Mouse (Mus musculus) layer of hippocampus, adult 9-10 months (tissue): ENCODE data around the gene Ankrd66.

Experiments used
- DNase-seq: peaks from one replicate; pipeline ENCODE4 v3.0.0; 2022; ENCODE audit warnings: low spot score

The Ankrd66 gene

DNA sequence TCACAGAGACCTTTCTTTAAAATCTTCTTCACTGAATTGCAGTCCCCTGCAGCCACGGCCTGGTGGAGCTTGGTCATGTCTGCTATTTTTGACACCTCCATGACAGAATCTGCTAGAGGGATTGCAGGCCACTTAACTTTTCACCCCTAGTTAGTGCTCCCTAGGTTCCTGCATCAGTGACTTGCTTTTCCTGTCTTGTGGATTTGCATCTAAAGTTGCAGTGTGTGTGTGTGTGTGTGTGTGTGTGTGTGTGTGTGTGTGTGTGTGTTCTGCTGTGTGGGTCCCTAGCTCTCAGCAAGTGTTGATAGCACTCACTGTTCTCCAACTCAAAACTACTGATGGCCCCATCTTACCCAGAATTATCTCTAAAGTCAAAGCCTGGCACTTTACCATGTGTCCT, at the start of gene Ankrd66:
Gene Ankrd66 (minus strand): TSS at position 101 of the 400 bp plus-strand sequence.
- no peak for DNase-seq

GRCm38 (mm10) chr17:43592296-43593291, 49.2 kb upstream of the Ankrd66 start:
- DNase-seq: no peak

DNA sequence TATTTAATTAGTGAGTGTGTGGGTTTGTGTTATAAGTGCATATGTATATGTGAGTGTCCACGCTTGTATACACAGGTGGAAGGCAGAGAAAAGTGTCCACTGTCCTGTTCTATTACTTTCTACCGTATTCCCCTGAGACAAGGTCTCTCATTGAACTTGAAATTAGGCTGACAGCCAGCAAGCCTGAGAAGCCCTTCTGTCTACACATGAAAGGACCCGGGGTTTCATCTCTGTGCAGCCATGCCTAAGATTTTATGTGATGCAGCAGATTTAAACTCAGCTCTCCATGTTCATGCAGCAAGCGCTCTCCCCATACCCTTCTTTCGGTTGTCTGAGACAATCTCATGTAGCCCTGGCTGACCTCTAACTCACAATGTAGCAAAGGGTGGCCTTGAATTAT, 47.1 kb upstream of the Ankrd66 start:
- no peak for DNase-seq

DNA sequence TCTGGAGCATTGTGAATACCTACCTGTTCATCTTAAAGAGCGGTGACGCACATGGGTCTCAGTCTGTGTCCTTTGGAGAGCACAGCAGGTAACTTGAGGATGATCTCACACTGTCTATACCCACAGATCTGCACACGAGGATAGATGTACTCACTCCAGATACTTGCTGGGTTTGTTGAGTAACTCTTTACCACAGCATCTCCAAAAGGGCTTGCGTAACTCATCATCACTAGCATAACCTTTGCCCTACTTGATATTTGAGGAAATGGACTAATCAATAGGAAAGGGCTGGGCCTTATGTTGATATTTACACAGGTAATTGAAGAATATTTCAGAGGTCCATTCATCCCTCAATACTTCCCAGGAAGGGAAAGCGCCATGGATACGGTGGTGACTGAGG, 46.3 kb upstream of the Ankrd66 start:
- no peak for DNase-seq

- DNase-seq: no peak
Measured at GRCm38 (mm10) chr17:43587278-43587677, 43.8 kb upstream of the Ankrd66 start.

DNA sequence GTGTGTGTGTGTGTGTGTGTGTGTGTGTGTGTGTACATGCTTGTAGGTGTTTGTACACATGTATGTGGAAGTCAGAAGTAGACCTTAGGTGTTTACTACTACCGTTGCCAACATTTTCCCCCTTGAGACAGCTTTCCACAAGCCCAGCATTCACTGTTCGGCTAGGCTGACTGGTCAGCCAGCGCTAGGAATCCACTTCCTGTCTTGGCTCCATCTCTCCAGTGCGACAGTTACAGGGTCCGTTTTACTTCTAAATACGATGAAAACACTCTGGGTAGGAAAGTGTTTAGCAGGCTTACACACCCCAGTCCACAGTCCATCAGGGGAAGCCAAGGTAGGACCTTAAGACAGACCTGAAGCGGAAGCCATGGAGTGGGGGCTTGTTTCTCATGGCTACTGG, 41.3 kb upstream of the Ankrd66 start:
- no peak for DNase-seq

- no peak for DNase-seq
Measured at GRCm38 (mm10) chr17:43581012-43581467, 37.6 kb upstream of the Ankrd66 start.

DNA sequence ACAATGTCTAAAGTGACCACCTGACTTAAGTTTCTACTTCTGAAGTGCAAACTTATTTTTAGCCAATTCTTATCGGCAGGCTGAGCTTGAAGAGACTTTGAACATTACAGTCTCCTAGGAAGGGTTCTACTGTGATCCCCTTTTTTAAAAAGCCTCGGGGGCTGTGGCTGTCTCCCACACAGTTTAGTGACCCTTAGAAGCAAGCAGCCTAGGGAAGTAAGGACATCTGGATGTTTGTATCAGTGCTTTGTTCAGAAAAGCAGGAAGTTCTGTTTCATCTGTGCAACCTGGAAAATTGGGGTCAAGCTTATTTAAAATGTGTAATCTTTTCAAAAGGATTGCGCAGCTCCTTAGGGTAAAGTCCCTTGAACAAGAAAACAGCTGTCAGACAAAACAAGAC, 37.0 kb upstream of the Ankrd66 start:
- no peak for DNase-seq

GRCm38 (mm10) chr17:43573624-43574073, 30.2 kb upstream of the Ankrd66 start:
- no peak for DNase-seq

DNA sequence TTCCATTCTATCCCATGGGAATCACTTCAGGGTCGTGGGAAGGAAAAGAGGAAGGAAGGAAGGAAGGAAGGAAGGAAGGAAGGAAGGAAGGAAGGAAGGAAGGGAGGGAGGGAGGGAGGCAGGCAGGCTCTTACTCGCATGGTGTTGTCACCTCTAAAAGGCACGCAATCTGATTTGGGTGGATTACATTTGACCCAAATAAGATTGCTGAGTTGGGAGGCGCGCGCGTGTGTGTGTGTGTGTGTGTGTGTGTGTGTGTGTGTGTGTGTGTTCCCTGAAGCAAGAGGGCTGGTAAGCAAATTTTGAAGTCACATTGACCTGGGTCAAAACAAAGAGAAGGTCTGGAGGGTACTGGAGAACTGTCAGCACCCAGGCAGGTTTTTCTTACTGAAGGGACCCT, 25.8 kb upstream of the Ankrd66 start:
- no peak for DNase-seq

DNA sequence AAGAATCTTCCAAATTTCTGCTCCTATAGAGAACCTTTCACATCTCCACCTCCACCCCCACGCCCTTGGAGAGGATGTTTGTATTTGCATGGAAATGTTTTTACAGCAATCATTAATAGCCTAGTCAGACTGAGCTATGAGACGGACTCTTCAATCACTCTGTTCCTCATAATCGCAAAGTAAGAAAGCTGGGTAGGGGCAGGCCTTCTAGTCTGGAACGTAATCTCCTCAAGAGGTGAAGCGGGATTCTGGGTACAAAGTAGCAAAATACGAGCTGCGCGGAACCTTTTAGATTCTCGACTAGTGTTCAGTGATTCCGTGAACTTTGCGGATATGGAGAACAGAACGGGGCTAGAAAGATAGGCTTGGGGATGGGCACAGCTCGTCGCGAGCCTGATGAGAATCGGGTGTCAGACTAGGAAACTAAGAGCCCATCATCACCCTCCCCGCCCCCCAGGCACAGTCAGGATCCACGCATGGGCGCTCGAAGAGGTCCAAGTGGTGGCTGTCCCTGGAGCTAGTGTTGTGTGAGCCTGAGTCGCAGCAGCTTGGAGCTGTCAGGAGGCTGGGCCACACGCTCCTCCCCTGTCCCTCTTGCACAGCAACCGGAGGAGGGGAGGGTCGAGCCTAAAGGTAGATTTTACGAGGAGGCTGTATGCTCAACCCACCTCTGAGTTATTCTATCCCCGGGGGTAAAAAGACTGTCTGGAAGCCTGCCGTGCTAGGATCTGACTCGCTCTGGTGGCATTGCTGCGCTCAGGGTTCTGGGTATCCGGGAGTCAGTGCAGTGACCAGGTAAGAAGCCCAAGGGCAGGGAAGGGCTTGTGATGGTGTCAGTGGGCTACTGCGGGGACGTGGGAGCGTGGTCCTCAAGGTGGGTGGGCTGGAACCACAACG, 24.8 kb upstream of the Ankrd66 start, which contains the start of gene Pla2g7:
Gene Pla2g7 (plus strand): TSS at position 107 of the 897 bp plus-strand sequence.
- DNase-seq: no peak

DNA sequence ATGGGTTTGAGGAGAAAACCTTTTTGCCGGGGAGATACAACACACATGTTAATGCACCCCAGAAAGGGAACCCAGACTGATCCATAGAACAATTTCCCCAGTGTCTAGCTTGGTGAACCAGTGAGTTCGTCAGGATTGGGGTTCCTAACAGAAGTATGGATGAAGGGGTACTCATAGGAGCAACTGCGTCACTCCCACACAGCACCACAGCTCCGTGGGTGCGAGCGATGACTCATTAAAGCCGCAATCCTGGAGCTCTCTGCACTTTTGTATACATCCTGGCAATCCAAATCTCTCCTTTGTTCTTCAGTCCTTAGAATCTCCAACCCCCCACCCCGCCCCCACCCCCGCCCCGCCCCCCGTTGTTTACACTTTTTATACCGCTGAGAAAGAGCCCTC, 24.2 kb upstream of the Ankrd66 start:
- no peak for DNase-seq

- DNase-seq: no peak
Measured at GRCm38 (mm10) chr17:43563192-43563987, 20.0 kb upstream of the Ankrd66 start.

DNA sequence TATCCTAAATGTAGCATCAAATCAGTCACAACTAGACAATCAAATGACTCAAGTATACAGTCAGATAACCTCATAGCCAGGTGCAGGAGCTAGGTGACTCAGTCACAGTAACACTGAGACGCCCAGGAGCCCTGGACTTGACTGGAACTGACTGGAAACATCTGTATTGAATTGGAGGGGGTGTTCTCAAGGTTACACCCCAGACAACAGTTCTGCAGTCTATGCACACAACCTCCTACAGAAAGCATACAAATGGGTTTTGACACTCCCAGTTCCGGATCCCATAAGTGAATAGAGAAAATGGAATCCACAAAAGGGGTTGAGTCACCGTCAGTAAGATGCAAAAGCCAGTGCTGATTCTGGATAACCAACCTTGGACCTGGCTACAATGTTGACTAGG, 15.2 kb upstream of the Ankrd66 start:
- no peak for DNase-seq

GRCm38 (mm10) chr17:43557541-43558090, 14.2 kb upstream of the Ankrd66 start:
- DNase-seq: no peak

- no peak for DNase-seq
Measured at GRCm38 (mm10) chr17:43557104-43557503, 13.7 kb upstream of the Ankrd66 start.

- DNase-seq: no peak
Measured at GRCm38 (mm10) chr17:43554516-43555403, 11.3 kb upstream of the Ankrd66 start.

DNA sequence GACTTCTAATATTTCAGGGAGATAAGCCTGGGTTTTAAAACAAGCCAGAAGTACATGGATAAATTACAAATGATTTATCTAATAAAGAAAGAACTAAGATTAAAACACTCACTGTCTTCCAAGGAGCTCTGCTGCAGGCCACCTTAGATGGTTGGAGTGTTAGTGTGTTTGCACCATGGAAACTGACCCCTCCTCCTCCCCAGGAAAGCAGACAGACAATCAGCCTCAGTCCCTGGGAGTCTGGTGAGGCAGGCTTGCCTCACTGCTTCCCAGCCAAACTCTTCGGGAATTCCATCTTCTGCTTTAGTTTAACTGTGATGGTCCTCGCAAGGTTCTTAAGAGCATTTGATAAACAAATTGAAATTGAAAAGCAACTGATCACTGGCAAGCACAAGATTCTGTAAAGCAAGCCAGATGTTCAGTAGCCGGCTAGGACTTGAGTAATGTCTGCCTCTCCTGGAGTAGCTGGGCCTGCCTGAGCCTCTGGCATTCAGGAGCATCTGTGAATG, 7.7 kb upstream of the Ankrd66 start:
- DNase-seq: no peak

DNA sequence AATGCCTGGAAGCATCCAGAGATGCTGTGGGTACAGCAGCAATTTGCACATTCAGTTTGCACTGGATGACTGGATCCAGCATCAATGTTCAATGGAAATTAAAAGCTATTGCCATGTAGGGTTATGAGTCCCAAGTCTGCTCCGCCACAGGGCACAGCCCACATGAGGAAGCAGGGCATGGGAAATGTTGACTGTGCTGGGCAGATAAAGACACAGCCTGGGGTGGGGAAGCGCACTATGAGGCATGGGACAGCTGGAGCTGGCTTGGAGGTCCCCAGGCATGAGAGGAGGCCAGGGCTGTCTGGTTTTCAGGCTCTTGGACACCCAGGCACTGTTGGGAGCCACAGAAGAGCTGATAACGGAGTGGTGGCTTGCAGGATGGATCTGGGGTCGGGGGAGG, 601 bp upstream of the Ankrd66 start:
- no peak for DNase-seq

- DNase-seq: no peak
Measured at GRCm38 (mm10) chr17:43538767-43539166, 4.7 kb downstream of the Ankrd66 start.
